Mouse (Mus musculus) G1E (cell line): ENCODE data around the gene Cald1.

Experiments used
- CTCF ChIP-seq: IDR thresholded peaks from 2 replicates; pipeline ENCODE4 v1.5.1; 2012; ENCODE audit warnings: low read depth, low read length, inconsistent platforms, mixed read lengths
- GATA1 ChIP-seq: IDR thresholded peaks from 2 replicates; pipeline ENCODE4 v1.6.1; 2012; ENCODE audit warnings: borderline replicate concordance, low read length, inconsistent platforms, mixed read lengths
- POLR2AphosphoS5 ChIP-seq: IDR thresholded peaks from 2 replicates; pipeline ENCODE4 v1.6.1; 2012; ENCODE audit warnings: low read depth, low read length, inconsistent platforms; ENCODE audit not compliant: insufficient replicate concordance
- TAL1 ChIP-seq: conservative IDR thresholded peaks from 2 replicates; pipeline ENCODE4 v1.6.1; 2012; ENCODE audit warnings: low read depth, low read length, inconsistent platforms, mixed read lengths

- TF ChIP-seq CTCF (no peak), GATA1 (no peak), POLR2AphosphoS5 (no peak), TAL1 (no peak)
Measured at GRCm38 (mm10) chr6:34597316-34597715, 984 bp upstream of the Cald1 start.
